Mouse (Mus musculus) intestine, postnatal 0 days (tissue): ENCODE data around the gene Taok1. TPM values are rescaled to one million over a fixed set of nuclear protein-coding genes. Genes with fewer than 3 reads are reported as not detected.
A peak's percentile ranks its signal among the peaks of the same experiment; 100 is the strongest.

Experiments
- ATAC-seq: fragments of 200-750 bp; cut with Nextera tagmentation; 2 replicates; pipeline ENCODE4 v1.8.0; 2017; ENCODE audit warnings: mild to moderate bottlenecking, moderate TSS enrichment, moderate library complexity
- H3K27ac ChIP-seq: fragments of 300-500 bp; sonication (generic); 2 replicates; pipeline ENCODE4 v1.5.1; 2014; ENCODE audit warnings: mild to moderate bottlenecking, low read depth, low read length, moderate library complexity
- H3K27me3 ChIP-seq: fragments of 300-500 bp; sonication (generic); replicated peaks from 2 replicates; pipeline ENCODE4 v1.6.1; 2014; ENCODE audit warnings: low read length, mixed read lengths; ENCODE audit not compliant: control insufficient read depth, insufficient read depth
- H3K36me3 ChIP-seq: fragments of 300-500 bp; sonication (generic); 2 replicates; pipeline ENCODE4 v1.6.1; 2014; ENCODE audit warnings: mild to moderate bottlenecking, moderate library complexity; ENCODE audit not compliant: control insufficient read depth, insufficient read depth
- H3K4me1 ChIP-seq: fragments of 300-500 bp; sonication (generic); replicated peaks from 2 replicates; pipeline ENCODE4 v1.6.1; 2014; ENCODE audit warnings: antibody characterized with exemption, low read length, mixed read lengths; ENCODE audit not compliant: control insufficient read depth, insufficient read depth
- H3K4me2 ChIP-seq: fragments of 300-500 bp; sonication (generic); replicated peaks from 2 replicates; pipeline ENCODE4 v1.6.1; 2014; ENCODE audit warnings: low read depth, mild to moderate bottlenecking, moderate library complexity
- H3K4me3 ChIP-seq: fragments of 300-500 bp; sonication (generic); 2 replicates; pipeline ENCODE4 v1.5.1; 2014; ENCODE audit warnings: low read depth, low read length
- H3K9ac ChIP-seq: fragments of 300-500 bp; sonication (generic); 2 replicates; pipeline ENCODE4 v1.6.1; 2014; ENCODE audit warnings: mild to moderate bottlenecking, low read depth, low read length
- H3K9me3 ChIP-seq: fragments of 300-500 bp; sonication (generic); 2 replicates; pipeline ENCODE4 v1.6.1; 2016; ENCODE audit warnings: mixed run types; ENCODE audit not compliant: control insufficient read depth
- CTCF ChIP-seq: sonication (generic); IDR thresholded peaks from 2 replicates; pipeline ENCODE4 v1.5.1; 2016; ENCODE audit warnings: low read depth, mild to moderate bottlenecking, control low read depth, antibody characterized with exemption, moderate library complexity
- WGBS: fragments of 180-500 bp; shearing (Covaris S2); extraction: QIAGEN DNeasy Blood & Tissue Kit; methylation state at CpG from one replicate; pipeline ENCODE4 v1.1.7; 2014; 5-methylcytosine and 5-hydroxymethylcytosine counted together
- polyA plus RNA-seq: library from polyadenylated mRNA; unstranded; fragments of >200 nt; fragmentation: Nextera tagmentation; extraction: Ambion mirVana; gene quantifications from 2 replicates; pipeline ENCODE4 v1.2.1, GENCODE M21; 2015

Gene Taok1
- polyA plus RNA-seq, 1 experiment from 2014 or later = 8.6 TPM

GRCm38 (mm10) chr11:77630257-77630670 is 22.6 kb upstream of the Taok1 start:
- ATAC-seq = peak; percentile 43; the same call in 1 of the 2 replicates
- Histone ChIP-seq H3K4me2 (peak overlapping the region; percentile 72), H3K9ac (no peak overlapping the region; the same call in 1 of the 2 replicates), H3K4me1 (no peaks in the 10 kb centered on the region), H3K36me3 (no peaks in the 10 kb centered on the region), H3K27ac (no peak overlapping the region), H3K27me3 (no peaks in the 10 kb centered on the region), H3K9me3 (no peaks in the 10 kb centered on the region), H3K4me3 (peak overlapping the region; percentile 34)
- 13% methylated on average over 8 of the region's 8 CpGs for WGBS
- TF ChIP-seq CTCF = peak; percentile 98

GRCm38 (mm10) chr11:77629476-77629875 is 21.9 kb upstream of the Taok1 start:
- H3K4me2 ChIP-seq = no peak overlapping the region
- H3K27ac ChIP-seq = no peak overlapping the region
- no peak overlapping the region for H3K9ac ChIP-seq
- no peaks in the 10 kb centered on the region for H3K27me3 ChIP-seq
- no peaks in the 10 kb centered on the region for H3K36me3 ChIP-seq
- H3K4me3 ChIP-seq = no peak overlapping the region
- 0 out of 2 replicates have a peak, but pooled peaks cover 4% of the 10 kb centered on the region for H3K4me1 ChIP-seq
- TF ChIP-seq CTCF = peak; percentile 78
- ATAC-seq = 0 out of 2 replicates have a peak, but pooled peaks have one; percentile 31
- WGBS = 3% methylated on average over 1 of the region's 1 CpGs
- no peaks in the 10 kb centered on the region for H3K9me3 ChIP-seq

- no peak for TF ChIP-seq CTCF
- Histone ChIP-seq H3K9ac (no peak overlapping the region), H3K4me1 (0 out of 2 replicates have a peak, but pooled peaks cover 7% of the 10 kb centered on the region), H3K9me3 (no peaks in the 10 kb centered on the region), H3K4me3 (no peak overlapping the region), H3K27me3 (no peaks in the 10 kb centered on the region), H3K4me2 (no peak overlapping the region), H3K27ac (no peak overlapping the region), H3K36me3 (no peaks in the 10 kb centered on the region)
- ATAC-seq = no peak
- WGBS = 59% methylated on average over 5 of the region's 5 CpGs
These were observed 19.3 kb upstream of the Taok1 start for GRCm38 (mm10) chr11:77626596-77627535.

GRCm38 (mm10) chr11:77625061-77625855 is 17.6 kb upstream of the Taok1 start:
- H3K4me1 ChIP-seq = 0 out of 2 replicates have a peak, but pooled peaks cover 7% of the 10 kb centered on the region
- H3K27ac ChIP-seq = no peak overlapping the region
- WGBS = 14% methylated on average over 11 of the region's 11 CpGs
- H3K27me3 ChIP-seq = no peaks in the 10 kb centered on the region
- TF ChIP-seq CTCF = no peak
- no peaks in the 10 kb centered on the region for H3K36me3 ChIP-seq
- H3K4me3 ChIP-seq = peak overlapping the region; percentile 28
- H3K9ac ChIP-seq = 0 out of 2 replicates have a peak overlapping the region, but pooled peaks have one; percentile 27
- H3K9me3 ChIP-seq = no peaks in the 10 kb centered on the region
- peak overlapping the region; percentile 67 for H3K4me2 ChIP-seq
- no peak for ATAC-seq

- no peak for TF ChIP-seq CTCF
- peak overlapping the region; percentile 28 for H3K4me3 ChIP-seq
- WGBS = 2% methylated on average over 17 of the region's 17 CpGs
- no peak overlapping the region for H3K27ac ChIP-seq
- H3K27me3 ChIP-seq = no peaks in the 10 kb centered on the region
- H3K9ac ChIP-seq = 0 out of 2 replicates have a peak overlapping the region, but pooled peaks have one; percentile 27
- no peak for ATAC-seq
- 0 out of 2 replicates have a peak, but pooled peaks cover 7% of the 10 kb centered on the region for H3K4me1 ChIP-seq
- H3K4me2 ChIP-seq = peak overlapping the region; percentile 67
- no peaks in the 10 kb centered on the region for H3K36me3 ChIP-seq
- H3K9me3 ChIP-seq = no peaks in the 10 kb centered on the region
These were observed 16.9 kb upstream of the Taok1 start for GRCm38 (mm10) chr11:77624441-77625060.
